ENCODE assay signal across 8 mouse cellular contexts in genomic region chr15:5915261-5915660, GRCm38 (mm10).
A peak's percentile ranks its signal among the peaks of the same experiment; 100 is the strongest.
DNase-seq lines count a peak whose midpoint lies in the region; ATAC-seq lines count a peak whose summit lies in the region.
"Had no signal": no experiment of that assay in that cellular context is flagged by ENCODE, and none has a peak within 500 bp of the region (broad histone marks: within the 10 kb centered on the region; RNA-seq: fewer than 3 reads in every experiment).

No protein-coding gene starts in this region.

- WGBS in intestine, embryonic 15.5 days: 3% methylated on average over 2 of the region's 2 CpGs
- WGBS in intestine, embryonic 16.5 days: 2% methylated on average over 2 of the region's 2 CpGs

- DNase-seq in 3T3-L1 (ENCODE audit: low read depth, low spot score): peak; percentile 72
- DNase-seq in CD4-positive, CD25-positive, alpha-beta regulatory T cell, adult 2 months (ENCODE audit: low read depth, low spot score): peak; percentile 72
- peak; percentile 69 for DNase-seq in embryo, embryonic 10 days (ENCODE audit: low spot score)
- peak; percentile 13 to 28 for DNase-seq in layer of hippocampus, postnatal 10 days (ENCODE audit: low spot score in 2 of 2)
- peak; percentile 22 for DNase-seq in right cerebral cortex, postnatal 14 days

- H3K9me3 ChIP-seq in intestine, embryonic 15.5 days: no peaks in the 10 kb centered on the region
- H3K9me3 ChIP-seq in intestine, embryonic 16.5 days (ENCODE audit: control insufficient read depth, low read length): no peaks in the 10 kb centered on the region
- H3K9me3 ChIP-seq: embryonic facial prominence, embryonic 13.5 days had no signal

- no peak overlapping the region for H3K4me2 ChIP-seq in intestine, embryonic 15.5 days (replicated peaks)
- H3K4me2 ChIP-seq in intestine, embryonic 16.5 days (ENCODE audit: low read depth, low read length): no peak overlapping the region
- H3K4me2 ChIP-seq: embryonic facial prominence, embryonic 13.5 days had no signal

- no peak overlapping the region for H3K27ac ChIP-seq in intestine, embryonic 15.5 days
- H3K27ac ChIP-seq in intestine, embryonic 16.5 days (ENCODE audit: low read length): no peak overlapping the region
- H3K27ac ChIP-seq: embryonic facial prominence, embryonic 13.5 days had no signal

- no peaks in the 10 kb centered on the region for H3K36me3 ChIP-seq in intestine, embryonic 15.5 days
- H3K36me3 ChIP-seq in intestine, embryonic 16.5 days (ENCODE audit: control insufficient read depth, insufficient read depth, low read length): no peaks in the 10 kb centered on the region
- H3K36me3 ChIP-seq: embryonic facial prominence, embryonic 13.5 days had no signal

- H3K4me1 ChIP-seq in intestine, embryonic 15.5 days (replicated peaks): no peaks in the 10 kb centered on the region
- H3K4me1 ChIP-seq in intestine, embryonic 16.5 days (ENCODE audit: control insufficient read depth, insufficient read depth, low read length): no peaks in the 10 kb centered on the region
- H3K4me1 ChIP-seq: embryonic facial prominence, embryonic 13.5 days had no signal

- H3K4me3 ChIP-seq in intestine, embryonic 15.5 days (replicated peaks): no peak overlapping the region
- H3K4me3 ChIP-seq in intestine, embryonic 16.5 days (ENCODE audit: low read length): no peak overlapping the region
- H3K4me3 ChIP-seq: embryonic facial prominence, embryonic 13.5 days had no signal

- H3K9ac ChIP-seq in intestine, embryonic 15.5 days: no peak overlapping the region
- no peak overlapping the region for H3K9ac ChIP-seq in intestine, embryonic 16.5 days (ENCODE audit: low read depth, low read length)
- H3K9ac ChIP-seq: embryonic facial prominence, embryonic 13.5 days had no signal

- H3K27me3 ChIP-seq in intestine, embryonic 15.5 days (replicated peaks): no peaks in the 10 kb centered on the region
- no peaks in the 10 kb centered on the region for H3K27me3 ChIP-seq in intestine, embryonic 16.5 days (replicated peaks; ENCODE audit: control insufficient read depth, insufficient read depth, low read length)

- 0 out of 2 replicates have a peak, but pooled peaks have one; percentile 36 for ATAC-seq in intestine, embryonic 15.5 days
- ATAC-seq in intestine, embryonic 16.5 days: no peak

Comparison
In these comparisons a context has a peak if more than half of its experiments do, and no peak if none do; other contexts are left out.
1. DNase-seq: peak in every context shown above with its lines; median percentile 72 in 3T3-L1; 72 in CD4-positive, CD25-positive, alpha-beta regulatory T cell, adult 2 months; 69 in embryo, embryonic 10 days; 22 in right cerebral cortex, postnatal 14 days; 20 in layer of hippocampus, postnatal 10 days.